Mouse (Mus musculus): ENCODE measurements around the gene Ptprs.

Ptprs gene

DNA sequence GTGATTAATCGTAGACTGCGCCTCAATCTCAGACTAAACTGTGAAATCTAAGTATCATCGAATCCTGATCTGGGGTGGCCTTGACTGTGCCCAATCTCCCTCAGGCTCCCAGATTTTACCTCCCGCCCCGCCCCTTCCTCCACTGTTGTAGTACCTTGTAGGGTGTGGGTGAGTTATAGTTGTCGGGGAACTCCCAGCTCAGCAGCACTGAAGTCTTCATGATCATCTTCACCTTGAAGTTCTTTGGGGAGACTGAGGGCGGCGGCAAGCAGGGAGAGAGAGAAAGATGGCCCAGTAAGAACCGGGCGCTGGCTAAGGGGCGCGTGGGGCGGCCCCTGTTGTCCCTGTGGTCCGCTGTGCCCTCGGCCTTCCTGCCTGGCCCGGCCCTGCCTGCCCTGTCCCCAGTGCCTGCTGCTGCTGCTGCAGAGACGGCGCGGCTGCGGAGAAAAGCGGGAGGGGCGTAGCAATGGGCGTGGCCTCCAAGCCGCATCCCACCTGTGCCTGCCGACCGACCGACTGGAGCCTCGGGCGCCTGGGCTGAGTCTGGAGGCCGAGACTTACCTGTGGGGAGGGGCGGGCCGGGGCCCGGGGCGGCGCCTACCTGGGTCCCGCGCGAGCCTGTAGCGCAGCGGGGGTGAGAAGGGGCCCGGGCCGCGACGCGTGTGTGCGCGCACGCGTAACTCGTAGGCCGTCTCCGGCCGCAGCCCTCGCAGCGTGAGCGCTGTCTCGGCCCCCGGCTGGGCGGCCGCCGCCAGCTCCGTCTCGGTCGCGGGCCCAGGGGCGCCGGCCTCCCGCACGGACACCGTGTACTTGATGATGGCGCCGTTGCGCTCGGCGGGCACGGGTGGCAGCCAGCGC, 51.3 kb downstream of the Ptprs start:
- DNase-seq (ENCODE audit: low read depth, low spot score): peak; percentile 88

DNA sequence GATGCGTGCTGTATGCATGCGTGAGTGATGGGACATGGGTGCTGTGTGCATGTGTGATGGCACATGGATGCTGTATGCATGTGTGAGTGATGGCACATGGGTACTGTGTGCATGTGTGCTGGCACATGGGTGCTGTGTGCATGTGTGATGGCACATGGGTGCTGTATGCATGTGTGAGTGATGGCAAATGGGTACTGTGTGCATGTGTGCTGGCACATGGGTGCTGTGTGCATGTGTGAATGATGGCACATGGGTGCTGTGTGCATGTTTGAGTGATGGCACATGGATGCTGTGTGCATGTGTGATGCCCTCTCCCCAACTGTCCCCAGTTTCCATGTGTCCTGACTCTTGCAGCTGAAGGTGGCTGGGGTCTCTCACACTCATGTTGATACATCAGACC, 56.3 kb downstream of the Ptprs start:
- no peak for DNase-seq (ENCODE audit: low read depth, low spot score)

DNA sequence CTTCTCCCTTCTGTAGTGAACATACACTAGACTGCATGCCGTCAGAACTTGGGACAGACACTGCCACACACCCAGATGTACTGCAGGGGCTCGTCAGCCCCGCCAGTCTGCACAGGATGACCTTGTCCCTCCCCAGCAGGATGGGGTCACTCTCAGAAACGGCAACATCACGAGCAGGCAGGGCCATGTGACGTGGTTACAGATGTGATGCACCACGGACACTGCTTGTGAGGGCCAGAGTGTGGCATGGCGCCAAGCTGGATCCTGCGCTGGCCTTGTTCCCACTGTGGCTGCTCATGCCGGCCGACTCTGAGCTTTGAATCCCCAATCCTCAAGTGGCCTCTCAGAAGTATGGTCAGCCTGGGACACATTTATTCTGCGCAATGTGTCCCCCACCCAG, 58.0 kb downstream of the Ptprs start:
- no peak for DNase-seq (ENCODE audit: low read depth, low spot score)

DNA sequence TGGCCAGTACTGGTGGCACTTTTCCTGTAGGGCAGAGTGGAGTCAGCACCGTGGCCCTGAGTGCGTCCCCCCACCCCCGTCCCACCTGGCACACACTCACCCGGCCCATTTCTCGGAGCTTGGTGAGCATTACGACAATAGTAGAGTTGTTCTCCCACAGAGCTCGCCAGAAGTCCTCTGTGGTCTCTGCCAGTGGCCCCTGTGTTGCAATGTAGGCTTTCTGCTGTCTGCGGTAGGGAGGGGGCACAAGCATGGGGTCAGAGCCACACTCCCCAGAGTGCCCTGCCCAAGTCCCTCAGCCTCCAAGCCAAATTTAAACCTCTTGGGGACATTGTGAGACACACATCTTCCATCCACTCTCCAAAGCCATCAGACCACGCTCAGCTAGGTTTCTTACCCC, 61.5 kb downstream of the Ptprs start:
- no peak for DNase-seq (ENCODE audit: low read depth, low spot score)

DNA sequence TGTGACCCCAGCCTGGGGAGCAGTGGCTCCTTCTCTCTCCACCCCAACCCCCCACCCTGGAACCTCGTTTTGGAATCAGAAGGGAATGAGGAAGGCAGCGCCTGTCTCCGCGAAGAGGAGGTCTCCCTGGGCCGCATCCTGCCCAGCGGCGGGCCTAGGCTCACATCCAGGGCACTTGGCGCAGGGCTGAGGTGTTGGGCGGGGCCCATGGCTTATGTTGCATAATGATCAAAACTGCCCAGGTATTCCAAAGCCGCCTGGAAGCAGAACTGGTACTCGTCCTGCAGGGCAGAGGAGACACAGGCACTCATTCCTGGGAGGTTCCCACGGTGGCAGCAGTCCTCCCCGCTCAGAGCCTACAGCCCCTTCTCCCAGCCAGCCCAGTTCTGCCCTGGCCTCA, 63.2 kb downstream of the Ptprs start:
- DNase-seq (ENCODE audit: low read depth, low spot score): no peak

DNA sequence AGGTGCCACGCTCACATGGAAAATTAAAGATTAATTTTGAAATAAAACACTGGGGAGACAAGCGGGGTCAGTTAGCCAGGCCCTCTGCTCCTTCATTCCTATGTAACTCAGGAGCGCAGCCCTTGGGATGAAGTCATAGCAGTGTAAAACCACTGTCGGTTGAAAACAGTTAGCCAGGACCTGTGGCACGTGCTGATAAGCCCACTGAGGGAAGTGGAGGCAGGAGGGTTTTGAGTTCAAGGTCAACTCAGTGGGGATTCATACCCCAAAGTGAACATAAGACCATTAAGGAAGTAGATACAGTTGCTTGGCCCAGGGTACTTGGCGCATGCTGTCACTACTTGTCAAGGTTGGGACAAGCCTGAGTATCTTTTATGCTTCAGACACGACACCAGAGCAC, 64.8 kb downstream of the Ptprs start:
- no peak for DNase-seq (ENCODE audit: low read depth, low spot score)

DNA sequence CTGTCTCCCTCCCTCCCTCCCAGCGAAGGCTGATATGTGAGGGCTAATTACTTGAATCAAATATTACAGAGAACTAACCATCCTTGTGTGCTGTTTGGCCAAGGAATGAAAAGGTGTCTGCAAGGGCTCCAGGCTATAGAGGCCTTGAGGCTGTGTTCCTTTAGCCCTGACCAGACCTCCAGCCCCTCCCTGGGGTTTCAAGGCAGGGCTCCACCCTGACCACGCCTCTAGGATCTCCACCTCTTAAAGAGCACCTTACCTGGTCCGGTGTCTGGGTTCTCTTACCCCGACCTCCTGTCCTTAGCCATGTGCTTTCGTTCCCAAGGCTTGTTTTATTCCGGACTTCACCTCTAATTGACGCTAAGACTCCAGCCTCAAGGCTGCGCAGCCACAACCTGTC, 66.5 kb downstream of the Ptprs start:
- no peak for DNase-seq (ENCODE audit: low read depth, low spot score)

DNA sequence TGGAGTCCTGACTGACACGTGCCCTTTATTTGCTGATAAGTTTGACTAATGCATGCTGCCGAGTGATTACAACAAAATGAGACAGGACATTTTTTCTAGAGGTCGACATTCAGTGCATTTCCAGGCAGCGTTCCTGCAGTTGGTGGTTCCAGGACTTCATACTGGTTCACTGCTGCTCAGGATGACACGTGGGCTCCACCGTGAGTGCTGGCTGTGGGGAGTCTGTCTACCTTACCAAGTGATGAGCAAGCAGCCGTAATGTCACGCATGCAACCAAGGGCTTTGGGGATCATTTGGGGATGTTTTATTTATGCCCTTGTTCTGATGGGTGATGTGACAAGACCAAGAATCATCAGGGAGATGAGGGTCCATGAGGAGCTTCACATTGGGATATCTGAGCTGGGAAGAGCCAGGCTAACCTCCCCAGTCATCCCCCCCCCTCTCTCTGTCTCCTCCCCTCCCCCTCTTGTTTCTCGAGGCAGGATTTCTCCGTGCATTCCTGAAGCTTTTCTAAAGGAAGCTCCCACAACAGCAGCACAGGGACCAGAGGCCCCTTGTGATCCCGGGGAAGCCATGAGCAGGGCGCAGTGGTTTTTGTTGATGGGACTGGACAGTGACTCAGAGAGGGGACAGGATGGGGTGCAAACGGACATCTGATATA, 67.2 kb downstream of the Ptprs start:
- DNase-seq (ENCODE audit: low read depth, low spot score): no peak

DNA sequence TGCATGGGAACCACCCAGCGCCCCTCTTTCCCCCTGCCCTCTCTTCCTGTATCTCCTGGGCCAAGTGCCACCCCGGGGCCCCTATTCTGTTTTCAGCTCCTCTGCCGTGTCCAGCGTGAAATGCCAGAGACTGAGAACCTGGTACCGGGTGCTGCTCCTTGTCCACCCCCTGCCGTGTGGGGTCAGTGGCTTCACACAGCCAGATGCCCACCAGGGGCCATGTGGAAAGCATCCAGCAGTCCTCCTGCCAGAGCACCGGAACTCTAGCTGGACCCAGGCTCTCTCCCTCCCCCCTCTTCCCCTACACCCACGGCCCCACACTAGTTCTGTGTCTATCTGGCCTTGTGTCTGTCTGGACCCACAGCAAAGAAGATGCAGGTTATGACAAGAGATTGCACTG, 68.9 kb downstream of the Ptprs start:
- DNase-seq (ENCODE audit: low read depth, low spot score): no peak

DNA sequence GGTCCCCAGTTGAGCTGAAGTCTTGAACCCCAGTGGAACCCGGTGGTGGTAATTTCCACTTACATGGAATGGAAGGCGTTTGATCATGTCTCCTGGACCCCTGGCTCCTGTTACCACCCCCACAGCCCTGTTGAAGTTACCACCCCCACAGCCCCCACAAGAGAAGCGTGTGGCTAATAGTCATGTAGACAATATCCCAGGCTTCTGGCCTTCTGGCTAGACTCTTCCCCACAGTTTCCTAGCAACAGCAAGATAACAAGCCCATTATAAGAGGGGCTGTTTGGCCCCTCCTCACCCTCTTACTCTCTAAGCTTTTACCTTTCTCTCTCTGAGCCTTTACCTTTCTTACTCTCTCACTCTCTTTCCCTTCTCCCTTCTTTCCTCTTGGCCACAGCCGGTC, 69.4 kb downstream of the Ptprs start:
- DNase-seq (ENCODE audit: low read depth, low spot score): no peak

DNA sequence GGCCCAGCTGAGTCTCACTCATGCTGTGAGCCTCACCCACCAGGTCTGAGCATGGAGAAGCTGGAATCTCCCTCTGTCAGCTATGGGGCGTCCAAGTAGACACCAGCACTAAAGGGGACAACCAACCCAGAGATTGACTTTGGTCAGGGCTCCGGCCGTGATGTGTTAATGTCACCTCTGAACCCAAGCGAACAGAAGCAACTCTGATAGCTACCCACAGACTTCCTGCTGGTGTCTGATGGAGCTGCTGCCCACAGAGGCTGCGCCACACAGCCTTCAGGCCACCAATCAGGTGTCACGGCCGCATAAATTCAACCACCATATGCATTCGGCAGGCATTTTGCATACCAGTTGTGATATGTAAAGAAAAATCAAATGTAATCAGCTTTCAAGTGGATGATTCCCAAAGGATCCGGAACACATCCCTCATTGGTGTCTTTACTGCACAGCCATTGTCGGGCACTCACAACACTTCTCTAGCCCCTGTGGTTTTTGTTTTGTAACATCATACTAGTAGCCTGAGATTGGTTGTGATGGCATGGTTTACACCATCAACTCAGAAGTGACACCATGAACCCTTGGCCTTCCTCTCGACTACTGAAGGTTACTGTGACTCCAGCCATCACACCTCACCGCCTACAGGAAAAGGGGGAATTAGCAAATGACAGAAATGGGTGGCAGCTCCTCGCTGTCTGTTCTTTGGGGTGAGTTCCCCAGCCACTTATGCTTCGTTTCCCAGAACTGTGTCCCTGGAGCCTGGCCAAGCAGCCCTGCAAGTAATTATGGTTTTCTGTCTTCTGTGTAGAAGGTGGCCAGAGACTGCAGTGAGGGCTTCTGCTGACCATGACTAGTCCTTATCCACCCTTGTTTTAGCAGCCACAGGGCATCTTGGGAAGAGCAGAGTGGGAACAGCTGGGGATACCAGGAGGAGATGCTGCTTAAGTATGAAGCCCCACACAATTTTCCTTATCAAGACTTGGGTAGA, 70.1 kb downstream of the Ptprs start:
- no peak for DNase-seq (ENCODE audit: low read depth, low spot score)

DNA sequence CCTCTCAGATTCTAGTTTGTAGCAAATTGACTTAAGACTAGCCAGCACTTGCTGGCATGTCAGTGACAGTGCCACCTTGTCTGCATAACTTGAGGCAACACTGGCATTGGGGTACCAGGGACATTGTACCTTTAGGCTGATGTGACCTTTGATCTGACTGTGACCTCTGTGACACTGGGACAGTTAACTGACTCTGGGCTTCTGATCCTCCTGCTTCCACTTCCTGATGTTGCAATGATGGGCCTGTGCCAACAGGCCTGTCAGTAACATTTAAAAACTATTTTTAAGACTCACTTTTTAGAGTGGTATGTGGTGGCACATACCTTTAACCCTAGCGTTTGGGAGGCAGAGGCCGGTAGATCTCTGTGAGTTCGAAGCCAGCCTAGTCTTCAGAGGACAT, 70.9 kb downstream of the Ptprs start:
- no peak for DNase-seq (ENCODE audit: low read depth, low spot score)

DNA sequence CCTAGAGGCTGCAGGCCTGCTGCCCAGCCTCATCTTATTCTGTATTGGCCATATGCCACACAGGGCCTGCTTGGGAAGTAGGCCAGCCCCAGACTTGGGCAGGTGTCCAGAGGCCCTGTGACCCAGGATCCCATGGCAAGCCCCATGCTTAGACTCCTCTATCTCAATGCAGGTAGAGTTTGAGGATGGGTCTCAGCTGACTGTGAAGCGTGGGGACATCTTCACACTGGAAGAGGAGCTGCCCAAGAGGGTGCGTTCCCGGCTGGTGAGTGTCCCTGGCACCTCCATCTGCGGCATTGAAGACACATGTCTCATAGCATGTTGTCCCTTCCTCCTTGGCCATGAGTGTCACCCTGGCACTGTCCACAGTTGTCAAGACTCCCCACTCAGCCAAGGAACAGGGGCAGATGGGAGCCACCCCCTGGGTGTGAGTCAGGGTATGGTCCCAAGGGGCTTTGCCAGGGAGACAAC, 75.2 kb downstream of the Ptprs start:
- no peak for DNase-seq (ENCODE audit: low read depth, low spot score)

DNA sequence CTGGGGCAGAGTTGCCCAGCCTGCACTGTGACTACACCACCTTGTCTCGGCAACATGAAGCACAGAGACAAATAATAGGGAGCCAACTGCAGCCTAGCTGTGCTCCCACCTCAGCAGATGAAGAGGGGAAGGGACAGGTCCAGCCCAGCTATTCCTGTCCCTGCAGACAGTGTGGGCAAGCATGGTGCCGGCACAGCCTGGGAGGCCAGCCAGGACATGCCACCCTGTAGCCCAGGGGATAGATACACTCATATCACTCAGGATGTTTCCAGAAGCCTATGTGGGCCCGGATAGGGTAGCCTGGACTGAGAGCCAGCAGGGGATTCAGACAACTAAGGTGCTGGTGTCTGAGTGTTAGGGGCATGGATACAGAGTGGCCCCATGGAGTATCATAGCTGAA, 76.1 kb downstream of the Ptprs start:
- DNase-seq (ENCODE audit: low read depth, low spot score): no peak

DNA sequence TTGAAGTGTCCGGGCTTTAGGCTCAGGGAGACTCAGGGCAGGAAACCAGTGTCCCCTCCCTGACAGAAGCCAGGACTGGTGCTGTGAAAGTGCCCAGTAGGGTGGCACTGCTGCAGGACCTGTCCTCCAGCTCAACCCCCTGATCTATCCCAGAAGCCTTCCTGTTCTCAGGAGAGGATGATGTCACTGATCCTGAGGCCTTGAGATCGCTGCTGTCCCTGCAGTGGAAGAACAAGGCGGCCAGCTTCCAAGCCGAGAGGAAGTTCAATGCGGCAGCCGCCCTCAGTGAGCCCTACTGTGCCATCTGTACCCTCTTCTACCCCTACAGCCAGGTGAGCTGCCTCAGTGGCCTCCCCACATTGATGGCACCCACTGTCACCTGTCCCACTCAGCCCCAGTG, 80.2 kb downstream of the Ptprs start:
- no peak for DNase-seq (ENCODE audit: low read depth, low spot score)

DNA sequence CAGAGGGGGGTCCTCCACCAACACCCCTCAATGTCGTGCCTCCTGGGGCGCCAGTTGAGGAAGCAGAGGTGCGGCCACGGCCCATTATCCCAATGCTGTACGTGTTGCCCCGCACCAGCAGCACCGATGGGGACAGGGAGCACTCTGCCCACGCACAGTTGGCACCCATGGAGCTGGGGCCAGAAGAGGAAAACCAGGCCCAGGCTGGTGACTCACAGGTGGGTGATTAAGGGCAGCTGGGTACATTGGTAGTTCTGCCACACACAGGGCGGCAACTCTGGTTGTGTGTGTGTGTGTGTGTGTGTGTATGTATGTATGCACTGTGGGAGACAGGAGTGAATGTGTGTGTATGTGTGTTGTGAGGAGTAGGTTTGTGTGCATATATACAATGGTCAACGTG, 82.4 kb downstream of the Ptprs start:
- no peak for DNase-seq (ENCODE audit: low read depth, low spot score)

DNA sequence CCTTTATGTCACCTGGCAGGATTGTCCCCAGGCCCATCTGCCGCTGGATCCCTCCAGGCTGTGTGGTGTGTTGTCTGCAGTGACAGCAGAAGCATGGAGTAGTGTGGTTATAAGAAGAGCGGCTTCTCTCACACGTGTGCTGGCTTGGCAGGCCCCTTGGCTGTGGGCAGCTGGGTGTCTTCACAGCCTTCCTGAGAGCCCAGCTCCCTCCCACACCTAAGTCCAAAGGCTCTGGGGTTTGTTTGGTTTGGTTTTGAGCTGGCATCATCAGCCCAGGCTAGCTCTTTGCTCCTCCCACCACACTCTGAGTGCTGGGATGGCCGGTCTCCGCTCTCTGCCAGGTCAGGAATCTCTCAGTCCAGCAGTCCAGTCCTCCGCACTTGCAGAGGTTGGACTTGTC, 83.0 kb downstream of the Ptprs start:
- DNase-seq (ENCODE audit: low read depth, low spot score): no peak

DNA sequence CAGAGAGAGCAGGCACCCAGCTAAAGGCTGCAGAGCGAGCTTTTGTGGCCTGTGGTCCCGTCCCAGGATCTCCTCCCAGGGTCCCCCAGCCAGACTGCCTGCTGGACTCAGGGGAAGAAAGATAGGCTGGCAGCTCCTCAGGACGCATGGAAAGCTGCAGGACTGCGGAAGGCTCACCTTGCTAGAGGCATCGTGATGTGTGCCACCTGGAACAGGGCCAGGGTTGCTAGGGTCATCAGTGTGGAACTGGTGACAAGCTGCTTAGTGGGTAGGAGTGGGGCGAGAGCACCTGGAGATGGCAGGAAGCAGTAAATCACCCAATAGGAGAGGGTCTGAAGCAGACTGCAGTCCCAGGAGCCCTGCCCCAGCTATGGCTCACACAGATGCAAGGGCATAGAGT, 88.7 kb downstream of the Ptprs start:
- DNase-seq (ENCODE audit: low read depth, low spot score): no peak

DNA sequence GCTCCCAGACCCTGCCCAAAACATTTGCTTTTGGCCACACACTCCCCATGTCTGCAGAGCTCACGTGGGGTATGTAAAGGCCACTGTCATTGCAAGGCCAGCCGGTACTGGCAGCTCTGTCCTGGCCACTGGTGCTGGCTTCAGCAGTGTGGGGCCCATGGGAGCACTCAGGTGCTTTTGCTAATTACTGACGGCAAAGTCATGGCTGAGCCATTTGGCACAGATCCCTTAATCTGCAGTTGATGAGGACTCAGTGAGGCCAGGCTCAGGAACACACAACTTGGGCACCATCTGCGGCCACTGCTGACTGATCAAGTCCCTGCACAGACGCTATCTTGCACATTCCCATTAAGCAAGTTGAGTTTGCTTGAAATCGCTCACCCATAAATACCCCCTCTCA, 91.4 kb downstream of the Ptprs start:
- DNase-seq (ENCODE audit: low read depth, low spot score): no peak

DNA sequence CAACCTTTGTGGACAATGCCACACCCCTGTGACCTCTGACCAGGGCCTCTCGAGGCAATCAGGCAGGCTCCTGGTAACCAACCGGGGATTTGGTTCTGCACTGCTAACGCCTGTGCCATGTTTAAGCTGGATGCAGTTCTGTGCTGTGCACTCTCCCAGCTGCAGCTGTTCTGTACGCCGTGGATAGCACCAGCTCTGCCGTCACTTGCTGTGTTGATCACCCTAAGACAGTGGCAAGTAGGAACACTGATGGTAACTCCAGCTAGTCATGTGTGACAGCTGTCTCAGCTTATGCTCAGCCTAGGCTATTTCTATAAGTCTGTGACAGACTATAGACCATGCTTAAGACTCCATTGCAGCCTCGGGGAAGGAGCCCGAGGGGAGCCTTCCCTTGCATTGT, 93.3 kb downstream of the Ptprs start:
- no peak for DNase-seq (ENCODE audit: low read depth, low spot score)

DNA sequence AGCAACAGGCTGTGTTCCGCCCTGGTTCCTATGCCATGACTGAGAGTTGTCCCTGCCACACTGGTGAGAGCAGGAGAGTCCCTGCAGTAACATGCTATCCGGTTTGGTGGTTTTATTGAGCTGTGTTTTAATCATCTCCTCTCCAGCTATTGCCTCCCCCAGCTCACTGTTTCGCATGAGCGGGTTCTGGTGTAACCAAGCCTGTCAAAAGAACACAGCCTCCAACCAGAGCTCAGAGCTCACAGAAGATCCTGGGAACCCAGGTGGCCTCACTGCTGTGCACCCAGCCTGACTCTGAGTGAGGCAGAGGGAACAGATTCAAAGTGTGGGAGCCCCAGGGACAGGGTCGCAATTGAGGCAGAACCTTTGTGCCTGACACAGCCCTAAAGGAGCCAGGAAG, 95.1 kb downstream of the Ptprs start:
- DNase-seq (ENCODE audit: low read depth, low spot score): peak; percentile 65

DNA sequence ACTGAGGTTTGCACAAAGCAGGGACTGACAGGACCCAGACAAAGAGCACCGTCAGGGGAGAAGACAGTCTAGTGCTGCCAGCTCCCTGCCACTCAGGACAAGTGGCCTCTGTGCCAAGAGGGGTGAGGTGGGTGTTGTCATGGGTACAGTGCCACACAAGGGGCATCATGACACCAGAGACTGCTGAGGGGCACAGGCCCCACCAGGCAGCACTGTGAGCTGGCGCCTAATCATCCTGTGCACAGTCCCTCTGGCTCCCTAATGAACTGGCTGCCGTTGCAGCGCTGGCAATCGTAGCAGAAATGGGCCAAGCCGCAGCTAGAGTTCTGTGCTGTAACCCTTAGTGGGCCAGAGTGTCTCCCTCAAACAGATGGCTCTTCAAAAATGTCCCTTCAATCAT, 96.0 kb downstream of the Ptprs start:
- no peak for DNase-seq (ENCODE audit: low read depth, low spot score)

All from A20 (cell line).